Mouse (Mus musculus): Measurements from ENCODE around the gene Gm49342. TPM values are rescaled to one million over a fixed set of nuclear protein-coding genes. Genes with fewer than 3 reads are reported as not detected.

The Gm49342 gene
- 15.8 to 34.1 TPM (median 21.0 TPM) in 4 replicates for total RNA-seq (2023)

GRCm38 (mm10) chr14:50943932-50944667, at the start of gene Gm49342:
Gm49342 (plus strand) TSS chr14:50944517.

DNA sequence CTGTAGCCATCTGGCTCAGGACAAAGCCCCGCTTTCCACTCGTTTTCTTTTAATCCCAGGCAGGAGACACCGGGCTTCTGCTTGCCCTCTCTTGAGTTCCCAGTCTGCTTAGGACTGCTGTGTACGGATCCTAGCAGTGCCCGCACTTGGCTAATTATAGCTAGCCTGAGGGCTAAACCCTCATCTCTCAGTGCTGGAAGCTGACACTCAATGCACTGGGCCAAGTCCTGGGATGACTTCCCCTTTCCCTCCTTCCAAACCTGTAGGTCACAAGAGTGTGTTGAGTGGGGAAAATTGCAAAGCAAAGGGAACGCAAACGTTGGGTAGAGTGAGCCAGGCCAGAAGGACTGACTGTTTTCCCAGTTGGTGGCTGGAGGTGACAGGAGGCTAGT, 46.9 kb upstream of the Gm49342 start, which contains the start of gene Klhl33:
Klhl33 (minus strand) TSS at position 134 of the 392 bp plus-strand sequence.

GRCm38 (mm10) chr14:50924281-50925064, 19.8 kb upstream of the Gm49342 start, which contains the start of the genes Osgep and Apex1:
Osgep (minus strand) TSS chr14:50924893.
Apex1 (plus strand) TSS chr14:50924968.

GRCm38 (mm10) chr14:50930754-50931492, 13.4 kb upstream of the Gm49342 start, which contains the start of the genes Pip4p1 and Pnp:
Pip4p1 (minus strand) TSS chr14:50930856.
Pnp (plus strand) TSS chr14:50931082.

GRCm38 (mm10) chr14:50955942-50956508, 11.7 kb downstream of the Gm49342 start, which contains the start of gene Pnp2:
Pnp2 (plus strand) TSS chr14:50955992.

GRCm38 (mm10) chr14:51007152-51007801, 63.0 kb downstream of the Gm49342 start, which contains the start of gene Rnase10:
Rnase10 (plus strand) TSS chr14:51007751.

Other genes with a start within 250 kb of the Gm49342 start
- not detected in 4 replicates for gene Olfr748, start 237.1 kb upstream of the Gm49342 start, total RNA-seq (2023)
- gene Olfr749, start 199.4 kb upstream of the Gm49342 start, total RNA-seq (2023): not detected in 4 replicates
- gene Ttc5, start 159.0 kb upstream of the Gm49342 start, total RNA-seq (2023): 79.5 to 92.1 TPM (median 87.1 TPM) in 4 replicates
- gene Ccnb1ip1, start 136.8 kb upstream of the Gm49342 start, total RNA-seq (2023): 2.6 TPM in 1 of 4 replicates, not detected in the others
- 58.4 to 66.1 TPM (median 62.7 TPM) in 4 replicates for gene Parp2, start 136.7 kb upstream of the Gm49342 start, total RNA-seq (2023)
- 42.8 to 52.8 TPM (median 52.1 TPM) in 4 replicates for gene Tep1, start 74.0 kb upstream of the Gm49342 start, total RNA-seq (2023)
- not detected in 4 replicates for gene Klhl33, start 47.0 kb upstream of the Gm49342 start, total RNA-seq (2023)
- 53.0 to 57.1 TPM (median 55.7 TPM) in 4 replicates for gene Osgep, start 19.6 kb upstream of the Gm49342 start, total RNA-seq (2023)
- 45.0 to 50.7 TPM (median 48.6 TPM) in 4 replicates for gene Apex1, start 19.5 kb upstream of the Gm49342 start, total RNA-seq (2023)
- 218 to 233 TPM (median 228 TPM) in 4 replicates for gene Pip4p1, start 13.7 kb upstream of the Gm49342 start, total RNA-seq (2023)
- gene Pnp, start 13.4 kb upstream of the Gm49342 start, total RNA-seq (2023): 35.7 to 39.8 TPM (median 38.4 TPM) in 4 replicates
- gene Pnp2, start 11.5 kb downstream of the Gm49342 start, total RNA-seq (2023): 1.6 to 3.2 TPM (median 1.8 TPM) in 3 of 4 replicates, not detected in the other
- gene Rnase10, start 63.2 kb downstream of the Gm49342 start, total RNA-seq (2023): not detected in 4 replicates
- not detected in 4 replicates for gene Rnase9, start 97.4 kb downstream of the Gm49342 start, total RNA-seq (2023)
- not detected in 4 replicates for gene Rnase11, start 105.6 kb downstream of the Gm49342 start, total RNA-seq (2023)
- gene Rnase12, start 113.1 kb downstream of the Gm49342 start, total RNA-seq (2023): 1.2 to 1.6 TPM (median 1.6 TPM) in 3 of 4 replicates, not detected in the other
- not detected in 4 replicates for gene Olfr750, start 129.9 kb downstream of the Gm49342 start, total RNA-seq (2023)
- 0.38 to 0.75 TPM (median 0.55 TPM) in 3 of 4 replicates, not detected in the other for gene Rnase4, start 146.6 kb downstream of the Gm49342 start, total RNA-seq (2023)
- gene Ang, start 146.6 kb downstream of the Gm49342 start, total RNA-seq (2023): not detected in 4 replicates
- gene Eddm3b, start 169.9 kb downstream of the Gm49342 start, total RNA-seq (2023): not detected in 4 replicates
- gene Rnase6, start 179.4 kb downstream of the Gm49342 start, total RNA-seq (2023): 95.9 to 104 TPM (median 99.0 TPM) in 4 replicates
- 0.78 TPM in 1 of 4 replicates, not detected in the others for gene Rnase1, start 202.3 kb downstream of the Gm49342 start, total RNA-seq (2023)
- gene Rnase2b, start 217.7 kb downstream of the Gm49342 start, total RNA-seq (2023): not detected in 4 replicates

Measured in B cell, adult 62 days (primary cell).